Mouse (Mus musculus): Measurements from ENCODE around the gene Wdr26. TPM values are rescaled to one million over a fixed set of nuclear protein-coding genes. Genes with fewer than 3 reads are reported as not detected.

Gene Wdr26
- 34.6 and 35.9 TPM in 2 replicates for polyA plus RNA-seq (2012)

GRCm38 (mm10) chr1:181211920-181212633 is at the start of gene Wdr26:
TSS of gene Wdr26 (minus strand) at chr1:181212001.

GRCm38 (mm10) chr1:181143950-181144836 is 67.6 kb downstream of the Wdr26 start, which contains the start of the genes Nvl and Cnih4:
TSS of gene Nvl (minus strand) at chr1:181144204.
TSS of gene Cnih4 (plus strand) at chr1:181144693.

Other genes with a start within 250 kb of the Wdr26 start
- gene Ephx1, start 191.1 kb downstream of the Wdr26 start, polyA plus RNA-seq (2012): 0.25 and 1.2 TPM in 2 replicates
- gene 9130409I23Rik, start 160.8 kb downstream of the Wdr26 start, polyA plus RNA-seq (2012): not detected in 2 replicates
- gene Nvl, start 67.8 kb downstream of the Wdr26 start, polyA plus RNA-seq (2012): 2.4 and 2.7 TPM in 2 replicates
- 8.8 and 8.9 TPM in 2 replicates for gene Cnih4, start 67.3 kb downstream of the Wdr26 start, polyA plus RNA-seq (2012)
- 0.21 TPM in 1 of 2 replicates, not detected in the other for gene Cnih3, start 140.6 kb upstream of the Wdr26 start, polyA plus RNA-seq (2012)

All from megakaryocyte-erythroid progenitor cell, adult 5 weeks (primary cell).